ENCODE assay signal across 10 mouse cellular contexts in genomic region chr3:90540904-90541303, GRCm38 (mm10). TPM values are rescaled to one million over a fixed set of nuclear protein-coding genes. Genes with fewer than 3 reads are reported as not detected.
DNase-seq lines count a peak whose midpoint lies in the region; ATAC-seq and TF ChIP-seq lines count a peak whose summit lies in the region.
"Had no signal": no experiment of that assay in that cellular context is flagged by ENCODE, and none has a peak within 500 bp of the region (broad histone marks: within the 10 kb centered on the region; RNA-seq: fewer than 3 reads in every experiment).

No protein-coding gene starts in this region.

- peaks cover 7% of the 10 kb centered on the region for H3K4me1 ChIP-seq in liver, adult 2 months (ENCODE audit: control insufficient read depth, insufficient read depth, low read length)
- no peaks in the 10 kb centered on the region; the same call in 1 of the 2 replicates for H3K4me1 ChIP-seq in liver, embryonic 12.5 days
- no peaks in the 10 kb centered on the region; the same call in 1 of the 2 replicates for H3K4me1 ChIP-seq in heart, embryonic 11.5 days (ENCODE audit: control insufficient read depth, insufficient read depth, low read length)

- no peak for TF ChIP-seq CTCF in liver, adult 2 months (IDR thresholded peaks at IDR 0.05; ENCODE audit: low read depth, low read length)

- H3K9ac ChIP-seq in liver, adult 2 months (ENCODE audit: low read depth, low read length), result peak overlapping the region; percentile 55
- no peak overlapping the region for H3K9ac ChIP-seq in liver, embryonic 12.5 days
- H3K9ac ChIP-seq in heart, embryonic 11.5 days (ENCODE audit: low read depth, low read length), result no peak overlapping the region

- peak overlapping the region; percentile 53 for H3K4me3 ChIP-seq in liver, adult 2 months (ENCODE audit: insufficient read depth, low read depth, low read length)
- H3K4me3 ChIP-seq in liver, embryonic 12.5 days, result no peak overlapping the region
- H3K4me3 ChIP-seq in heart, embryonic 11.5 days (ENCODE audit: low read depth, low read length), result no peak overlapping the region

- intact Hi-C loops in gastrocnemius, postnatal 36 days (cut with DNase I), result loop anchor here (5.0 kb wide), 1 partner anchor 36 kb away; no protein-coding TSS in a partner anchor

- DNase-seq in liver, adult 2 months (ENCODE audit: extremely low read depth, low read depth, low spot score), result no peak
- DNase-seq in kidney, adult 8-10 months, result peak; percentile 32 to 55
- peak; percentile 63 to 80 for DNase-seq in lung, adult 18-20 months
- peak; percentile 61 for DNase-seq in retina, postnatal 1 day
- no peak for DNase-seq in gastrocnemius, postnatal 36 days

- no peak for ATAC-seq in liver, embryonic 12.5 days
- no peak for ATAC-seq in heart, embryonic 11.5 days (replicated peaks; ENCODE audit: insufficient number of reproducible peaks, low FRiP score, low TSS enrichment)
- ATAC-seq in granulocyte monocyte progenitor cell, adult 5-6 weeks (replicated peaks; ENCODE audit: poor library complexity, severe bottlenecking), result no peak

- WGBS in liver, adult 2 months, result 80% methylated on average over 4 of the region's 4 CpGs
- WGBS in liver, embryonic 12.5 days (ENCODE audit: insufficient replicate concordance), result 61% methylated on average over 4 of the region's 4 CpGs
- WGBS in heart, embryonic 11.5 days (ENCODE audit: insufficient replicate concordance), result 53% methylated on average over 4 of the region's 4 CpGs

- no peaks in the 10 kb centered on the region for H3K27me3 ChIP-seq in liver, adult 2 months (ENCODE audit: control insufficient read depth, insufficient read depth, low read length)
- H3K27me3 ChIP-seq in liver, embryonic 12.5 days (replicated peaks), result peaks cover 18% of the 10 kb centered on the region; the same call in 1 of the 2 replicates
- H3K27me3 ChIP-seq in heart, embryonic 11.5 days (ENCODE audit: control insufficient read depth, insufficient read depth, low read length), result no peaks in the 10 kb centered on the region

- H3K27ac ChIP-seq in liver, adult 2 months (replicated peaks; ENCODE audit: insufficient read depth, low read depth, low read length), result peak overlapping the region; percentile 64
- no peak overlapping the region for H3K27ac ChIP-seq in liver, embryonic 12.5 days
- H3K27ac ChIP-seq in heart, embryonic 11.5 days (ENCODE audit: low read depth, low read length), result 0 out of 2 replicates have a peak overlapping the region, but pooled peaks have one; percentile 5

- no peak for TF ChIP-seq POLR2A in liver, adult 2 months (IDR thresholded peaks at IDR 0.05; ENCODE audit: extremely low read depth, insufficient read depth, low read length)

- peaks cover 1% of the 10 kb centered on the region for H3K36me3 ChIP-seq in liver, adult 2 months (ENCODE audit: control insufficient read depth, insufficient read depth, low read length)
- H3K36me3 ChIP-seq in liver, embryonic 12.5 days, result no peaks in the 10 kb centered on the region
- no peaks in the 10 kb centered on the region for H3K36me3 ChIP-seq in heart, embryonic 11.5 days (ENCODE audit: control insufficient read depth, insufficient read depth, low read length)

- H3K9me3 ChIP-seq in liver, embryonic 12.5 days (replicated peaks), result no peaks in the 10 kb centered on the region
- no peaks in the 10 kb centered on the region for H3K9me3 ChIP-seq in heart, embryonic 11.5 days (replicated peaks; ENCODE audit: control insufficient read depth, low read length)

- H3K4me2 ChIP-seq in liver, embryonic 12.5 days, result no peak overlapping the region
- H3K4me2 ChIP-seq in heart, embryonic 11.5 days, result no peak overlapping the region

- peaks cover 5% of the 10 kb centered on the region; the same call in 1 of the 2 replicates for H3K79me2 ChIP-seq in liver, adult 2 months (ENCODE audit: control insufficient read depth, insufficient read depth, low read length)

RNA-seq across cellular contexts. Expression of gene S100a16, which starts 3.9 kb away (rescaled TPM):
- total RNA-seq in liver, adult 2 months (2014; rRNA removed), result 38.0 and 40.7 TPM in 2 replicates
- 40.1 and 55.0 TPM in 2 replicates for polyA plus RNA-seq in liver, adult 2 months (2012; rRNA removed)
- polyA plus RNA-seq in liver, embryonic 12.5 days (2016; fragmentation: Nextera tagmentation; extraction: Ambion mirVana), result 32.8 TPM in 2 replicates
- 26.9 and 28.4 TPM in 2 replicates for polyA plus RNA-seq in heart, embryonic 11.5 days (2014; fragmentation: Nextera tagmentation; extraction: Ambion mirVana)
- total RNA-seq in gastrocnemius, postnatal 36 days (2021), result 10 to 100 TPM; 58.6 to 63.8 TPM
- not detected in 2 replicates for total RNA-seq in granulocyte monocyte progenitor cell, adult 5-6 weeks (2014; fragmentation: Nextera tagmentation)
- not detected in 2 replicates for total RNA-seq in granulocyte monocyte progenitor cell, adult 5-6 weeks (2017)
- total RNA-seq: MEL had no signal

RNA-seq across cellular contexts. Expression of gene S100a14, which starts 14.2 kb away (rescaled TPM):
- not detected in 2 replicates for total RNA-seq in liver, adult 2 months (2014; rRNA removed)
- not detected in 2 replicates for polyA plus RNA-seq in liver, adult 2 months (2012; rRNA removed)
- polyA plus RNA-seq in liver, embryonic 12.5 days (2016; fragmentation: Nextera tagmentation; extraction: Ambion mirVana), result not detected in 2 replicates
- polyA plus RNA-seq in heart, embryonic 11.5 days (2014; fragmentation: Nextera tagmentation; extraction: Ambion mirVana), result not detected in 2 replicates
- total RNA-seq in gastrocnemius, postnatal 36 days (2021), result under 1 TPM in 1 of 2 experiments, not detected in 1; 0.30 TPM
- not detected in 2 replicates for total RNA-seq in granulocyte monocyte progenitor cell, adult 5-6 weeks (2014; fragmentation: Nextera tagmentation)
- not detected in 2 replicates for total RNA-seq in granulocyte monocyte progenitor cell, adult 5-6 weeks (2017)
- total RNA-seq: MEL had no signal
- polyA plus RNA-seq: frontal cortex, adult 2 months had no signal

RNA-seq across cellular contexts. Expression of gene S100a3, which starts 19.5 kb away (rescaled TPM):
- total RNA-seq in liver, adult 2 months (2014; rRNA removed), result not detected in 2 replicates
- polyA plus RNA-seq in liver, adult 2 months (2012; rRNA removed), result not detected in 2 replicates
- polyA plus RNA-seq in liver, embryonic 12.5 days (2016; fragmentation: Nextera tagmentation; extraction: Ambion mirVana), result 0.04 TPM in 1 of 2 replicates, not detected in the other
- 0.24 TPM in 1 of 2 replicates, not detected in the other for polyA plus RNA-seq in heart, embryonic 11.5 days (2014; fragmentation: Nextera tagmentation; extraction: Ambion mirVana)
- total RNA-seq in gastrocnemius, postnatal 36 days (2021), result not detected
- total RNA-seq in granulocyte monocyte progenitor cell, adult 5-6 weeks (2014; fragmentation: Nextera tagmentation), result not detected in 2 replicates
- not detected in 2 replicates for total RNA-seq in granulocyte monocyte progenitor cell, adult 5-6 weeks (2017)

RNA-seq across cellular contexts. Expression of gene S100a13, which starts 26.7 kb away (rescaled TPM):
- total RNA-seq in liver, adult 2 months (2014; rRNA removed), result 70.7 and 81.7 TPM in 2 replicates
- 40.2 and 40.5 TPM in 2 replicates for polyA plus RNA-seq in liver, adult 2 months (2012; rRNA removed)
- 18.4 and 20.4 TPM in 2 replicates for polyA plus RNA-seq in liver, embryonic 12.5 days (2016; fragmentation: Nextera tagmentation; extraction: Ambion mirVana)
- polyA plus RNA-seq in heart, embryonic 11.5 days (2014; fragmentation: Nextera tagmentation; extraction: Ambion mirVana), result 59.7 and 65.4 TPM in 2 replicates
- 1 to 10 TPM; 9.2 to 9.6 TPM for total RNA-seq in gastrocnemius, postnatal 36 days (2021)
- total RNA-seq in granulocyte monocyte progenitor cell, adult 5-6 weeks (2014; fragmentation: Nextera tagmentation), result 60.2 and 62.1 TPM in 2 replicates
- 73.2 and 77.0 TPM in 2 replicates for total RNA-seq in granulocyte monocyte progenitor cell, adult 5-6 weeks (2017)

RNA-seq across cellular contexts. Expression of gene S100a1, which starts 26.7 kb away (rescaled TPM):
- total RNA-seq in liver, adult 2 months (2014; rRNA removed), result 115 and 123 TPM in 2 replicates
- 241 and 335 TPM in 2 replicates for polyA plus RNA-seq in liver, adult 2 months (2012; rRNA removed)
- 13.2 and 15.0 TPM in 2 replicates for polyA plus RNA-seq in liver, embryonic 12.5 days (2016; fragmentation: Nextera tagmentation; extraction: Ambion mirVana)
- 137 and 138 TPM in 2 replicates for polyA plus RNA-seq in heart, embryonic 11.5 days (2014; fragmentation: Nextera tagmentation; extraction: Ambion mirVana)
- 100 to 1,000 TPM; 120 to 124 TPM for total RNA-seq in gastrocnemius, postnatal 36 days (2021)
- total RNA-seq in granulocyte monocyte progenitor cell, adult 5-6 weeks (2014; fragmentation: Nextera tagmentation), result 106 and 130 TPM in 2 replicates
- 119 and 162 TPM in 2 replicates for total RNA-seq in granulocyte monocyte progenitor cell, adult 5-6 weeks (2017)

Comparison
In these comparisons a context has a peak if more than half of its experiments do, and no peak if none do; other contexts are left out.
1. DNase-seq: peak in kidney, adult 8-10 months (2 of 2), lung, adult 18-20 months (2 of 2) and retina, postnatal 1 day (single experiment); none in liver, adult 2 months (single experiment) and gastrocnemius, postnatal 36 days (0 of 2).
2. RNA of gene S100a16, which starts 3.9 kb away (total RNA-seq): 58.6 to 63.8 TPM in gastrocnemius, postnatal 36 days and 38.0 to 40.7 TPM in liver, adult 2 months; not detected in granulocyte monocyte progenitor cell, adult 5-6 weeks; every median in the first group is over 10 times any median in the second.